Mouse (Mus musculus) hindbrain, embryonic 16.5 days (tissue): Measurements from ENCODE around the gene Ppp2r2c. TPM values are rescaled to one million over a fixed set of nuclear protein-coding genes. Genes with fewer than 3 reads are reported as not detected.

Source experiments
- ATAC-seq: fragments of 200-750 bp; cut with Nextera tagmentation; 2 replicates; pipeline ENCODE4 v1.8.0; 2017; ENCODE audit warnings: moderate TSS enrichment, moderate library complexity
- H3K27ac ChIP-seq: fragments of 300-500 bp; sonication (generic); 2 replicates; pipeline ENCODE4 v1.5.1; 2014; ENCODE audit warnings: low read depth, mild to moderate bottlenecking, control low read depth, low read length, moderate library complexity
- H3K27me3 ChIP-seq: fragments of 300-500 bp; sonication (generic); replicated peaks from 2 replicates; pipeline ENCODE4 v1.6.1; 2014; ENCODE audit warnings: low read length; ENCODE audit not compliant: control insufficient read depth, insufficient read depth
- H3K36me3 ChIP-seq: fragments of 300-500 bp; sonication (generic); 2 replicates; pipeline ENCODE4 v1.6.1; 2014; ENCODE audit warnings: mild to moderate bottlenecking, low read length, moderate library complexity, mixed read lengths; ENCODE audit not compliant: control insufficient read depth, insufficient read depth
- H3K4me1 ChIP-seq: fragments of 300-500 bp; sonication (generic); 2 replicates; pipeline ENCODE4 v1.6.1; 2014; ENCODE audit warnings: low read depth, low read length; ENCODE audit not compliant: control insufficient read depth, insufficient read depth
- H3K4me2 ChIP-seq: fragments of 300-500 bp; sonication (generic); 2 replicates; pipeline ENCODE4 v1.6.1; 2014; ENCODE audit warnings: mild to moderate bottlenecking, low read length, control low read depth, moderate library complexity
- H3K4me3 ChIP-seq: fragments of 300-500 bp; sonication (generic); 2 replicates; pipeline ENCODE4 v1.5.1; 2014; ENCODE audit warnings: mild to moderate bottlenecking, low read length, control low read depth, moderate library complexity
- H3K9ac ChIP-seq: fragments of 300-500 bp; sonication (generic); 2 replicates; pipeline ENCODE4 v1.6.1; 2014; ENCODE audit warnings: low read depth, mild to moderate bottlenecking, control low read depth, low read length, moderate library complexity
- H3K9me3 ChIP-seq: fragments of 300-500 bp; sonication (generic); 2 replicates; pipeline ENCODE4 v1.6.1; 2014; ENCODE audit warnings: mild to moderate bottlenecking, low read length, moderate library complexity; ENCODE audit not compliant: control insufficient read depth
- WGBS: fragments of 180-500 bp; shearing (Covaris S2); extraction: QIAGEN DNeasy Blood & Tissue Kit; methylation state at CpG from one replicate; pipeline ENCODE4 v1.1.7; 2014; 5-methylcytosine and 5-hydroxymethylcytosine counted together
- polyA plus RNA-seq: library from polyadenylated mRNA; unstranded; fragments of >200 nt; fragmentation: Nextera tagmentation; extraction: Ambion mirVana; gene quantifications from 2 replicates; pipeline ENCODE4 v1.2.1, GENCODE M21; 2015

The Ppp2r2c gene
- polyA plus RNA-seq, 1 experiment from 2014 or later, result 52.4 TPM

GRCm38 (mm10) chr5:36839032-36839431, 29.3 kb upstream of the Ppp2r2c start:
- no peak overlapping the region for H3K27ac ChIP-seq
- H3K9ac ChIP-seq, result no peak overlapping the region
- 63% methylated on average over 2 of the region's 2 CpGs for WGBS
- H3K4me2 ChIP-seq, result no peak overlapping the region
- peak; percentile 50; the same call in 1 of the 2 replicates for ATAC-seq
- H3K4me3 ChIP-seq, result no peak overlapping the region
- H3K27me3 ChIP-seq, result no peaks in the 10 kb centered on the region
- no peaks in the 10 kb centered on the region for H3K4me1 ChIP-seq
- H3K36me3 ChIP-seq, result no peaks in the 10 kb centered on the region
- H3K9me3 ChIP-seq, result no peaks in the 10 kb centered on the region

DNA sequence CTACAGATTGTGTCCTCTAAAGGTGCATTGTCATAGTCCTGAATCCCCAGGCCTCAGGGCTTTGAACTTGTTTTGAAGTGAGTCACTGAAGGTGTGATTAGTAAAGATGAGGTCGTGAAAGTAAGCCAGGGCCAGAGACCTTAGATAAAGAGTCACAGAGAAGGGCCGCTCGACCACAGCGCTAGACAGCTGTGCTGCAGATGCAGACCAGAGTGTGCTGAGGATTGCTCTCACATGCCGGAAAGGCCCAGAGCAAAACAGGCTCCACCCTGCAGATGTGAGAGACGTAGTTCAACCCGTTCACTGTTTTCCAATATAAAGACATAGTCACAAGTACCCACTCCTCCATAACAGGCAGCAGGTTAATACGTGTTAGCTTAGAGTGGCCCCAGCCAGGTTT, 28.7 kb upstream of the Ppp2r2c start:
- 84% methylated on average over 8 of the region's 8 CpGs for WGBS
- Histone ChIP-seq H3K27ac (no peak overlapping the region), H3K4me1 (no peaks in the 10 kb centered on the region; the same call in 1 of the 2 replicates), H3K27me3 (no peaks in the 10 kb centered on the region), H3K9ac (no peak overlapping the region), H3K4me3 (no peak overlapping the region), H3K36me3 (no peaks in the 10 kb centered on the region), H3K9me3 (no peaks in the 10 kb centered on the region), H3K4me2 (no peak overlapping the region)
- ATAC-seq, result no peak

- WGBS, result 86% methylated on average over 7 of the region's 7 CpGs
- no peaks in the 10 kb centered on the region for H3K9me3 ChIP-seq
- H3K4me1 ChIP-seq, result no peaks in the 10 kb centered on the region; the same call in 1 of the 2 replicates
- H3K27ac ChIP-seq, result no peak overlapping the region
- ATAC-seq, result no peak
- no peak overlapping the region for H3K4me2 ChIP-seq
- no peaks in the 10 kb centered on the region for H3K36me3 ChIP-seq
- H3K9ac ChIP-seq, result no peak overlapping the region
- no peaks in the 10 kb centered on the region for H3K27me3 ChIP-seq
- H3K4me3 ChIP-seq, result no peak overlapping the region
Observed at GRCm38 (mm10) chr5:36840092-36840491, 28.2 kb upstream of the Ppp2r2c start.

GRCm38 (mm10) chr5:36841701-36842100, 26.6 kb upstream of the Ppp2r2c start:
- Histone ChIP-seq H3K9me3 (no peaks in the 10 kb centered on the region), H3K4me2 (no peak overlapping the region), H3K9ac (no peak overlapping the region), H3K27me3 (no peaks in the 10 kb centered on the region), H3K27ac (no peak overlapping the region), H3K4me1 (no peaks in the 10 kb centered on the region; the same call in 1 of the 2 replicates), H3K36me3 (no peaks in the 10 kb centered on the region), H3K4me3 (no peak overlapping the region)
- 65% methylated on average over 1 of the region's 1 CpGs for WGBS
- no peak for ATAC-seq

DNA sequence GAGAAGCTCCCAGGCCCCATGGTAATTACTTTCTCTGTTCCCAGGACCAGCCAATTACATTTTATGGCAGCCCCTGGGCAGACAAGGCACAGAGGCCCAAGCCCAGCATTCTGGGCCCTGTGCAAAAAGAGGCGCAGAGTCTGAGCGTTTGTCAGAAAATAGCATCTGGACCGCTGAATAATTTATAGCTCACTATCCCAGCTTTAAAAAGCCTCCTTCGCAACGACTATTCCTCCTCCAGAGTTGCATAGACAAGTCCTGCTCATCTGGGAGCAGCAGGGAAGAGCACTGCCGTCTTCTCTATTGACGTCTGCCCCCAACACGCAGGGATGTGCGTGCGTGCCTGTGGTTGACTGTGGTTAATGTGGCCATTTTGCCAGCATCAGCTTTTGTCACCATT, 23.8 kb upstream of the Ppp2r2c start:
- no peak overlapping the region for H3K9ac ChIP-seq
- no peak overlapping the region for H3K4me2 ChIP-seq
- no peak overlapping the region for H3K4me3 ChIP-seq
- H3K36me3 ChIP-seq, result no peaks in the 10 kb centered on the region
- peak; percentile 44 for ATAC-seq
- 57% methylated on average over 10 of the region's 10 CpGs for WGBS
- H3K27me3 ChIP-seq, result no peaks in the 10 kb centered on the region
- no peaks in the 10 kb centered on the region; the same call in 1 of the 2 replicates for H3K4me1 ChIP-seq
- H3K9me3 ChIP-seq, result no peaks in the 10 kb centered on the region
- no peak overlapping the region for H3K27ac ChIP-seq

- Histone ChIP-seq H3K36me3 (no peaks in the 10 kb centered on the region), H3K27ac (no peak overlapping the region), H3K9me3 (no peaks in the 10 kb centered on the region), H3K4me1 (0 out of 2 replicates have a peak, but pooled peaks cover 2% of the 10 kb centered on the region), H3K27me3 (no peaks in the 10 kb centered on the region), H3K9ac (no peak overlapping the region), H3K4me2 (no peak overlapping the region), H3K4me3 (no peak overlapping the region)
- no peak for ATAC-seq
- WGBS, result 43% methylated on average over 4 of the region's 4 CpGs
Observed at GRCm38 (mm10) chr5:36851572-36851971, 16.7 kb upstream of the Ppp2r2c start.

- Histone ChIP-seq H3K36me3 (no peaks in the 10 kb centered on the region), H3K9ac (no peak overlapping the region), H3K9me3 (no peaks in the 10 kb centered on the region), H3K27ac (no peak overlapping the region), H3K27me3 (no peaks in the 10 kb centered on the region), H3K4me1 (0 out of 2 replicates have a peak, but pooled peaks cover 2% of the 10 kb centered on the region), H3K4me2 (no peak overlapping the region), H3K4me3 (no peak overlapping the region)
- WGBS, result 52% methylated on average over 3 of the region's 3 CpGs
- no peak for ATAC-seq
Observed at GRCm38 (mm10) chr5:36855180-36855579, 13.1 kb upstream of the Ppp2r2c start.

DNA sequence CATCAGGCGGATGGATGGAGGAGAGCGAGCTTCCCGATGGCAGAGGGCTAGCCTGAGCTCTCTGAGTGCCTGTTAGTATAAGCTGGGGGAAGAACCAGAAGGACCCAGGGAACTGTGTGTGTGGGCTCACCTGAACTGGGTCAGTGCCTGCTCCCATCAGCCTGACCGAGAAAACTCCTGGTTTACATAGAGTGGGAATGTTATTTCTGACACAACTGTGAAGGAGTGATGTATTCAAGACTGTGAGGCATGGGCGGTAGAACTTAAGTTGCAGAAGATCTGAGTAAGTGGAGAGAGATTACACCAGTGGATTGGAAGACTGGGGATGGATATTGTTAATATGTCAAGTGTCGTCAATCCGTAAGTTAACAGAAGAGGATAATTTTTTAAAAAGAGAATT, 11.8 kb upstream of the Ppp2r2c start:
- no peak overlapping the region for H3K4me2 ChIP-seq
- no peak overlapping the region for H3K4me3 ChIP-seq
- H3K9me3 ChIP-seq, result no peaks in the 10 kb centered on the region
- H3K27ac ChIP-seq, result no peak overlapping the region
- no peak overlapping the region for H3K9ac ChIP-seq
- no peaks in the 10 kb centered on the region for H3K36me3 ChIP-seq
- no peak for ATAC-seq
- H3K4me1 ChIP-seq, result 0 out of 2 replicates have a peak, but pooled peaks cover 2% of the 10 kb centered on the region
- H3K27me3 ChIP-seq, result no peaks in the 10 kb centered on the region
- WGBS, result 93% methylated on average over 7 of the region's 7 CpGs

DNA sequence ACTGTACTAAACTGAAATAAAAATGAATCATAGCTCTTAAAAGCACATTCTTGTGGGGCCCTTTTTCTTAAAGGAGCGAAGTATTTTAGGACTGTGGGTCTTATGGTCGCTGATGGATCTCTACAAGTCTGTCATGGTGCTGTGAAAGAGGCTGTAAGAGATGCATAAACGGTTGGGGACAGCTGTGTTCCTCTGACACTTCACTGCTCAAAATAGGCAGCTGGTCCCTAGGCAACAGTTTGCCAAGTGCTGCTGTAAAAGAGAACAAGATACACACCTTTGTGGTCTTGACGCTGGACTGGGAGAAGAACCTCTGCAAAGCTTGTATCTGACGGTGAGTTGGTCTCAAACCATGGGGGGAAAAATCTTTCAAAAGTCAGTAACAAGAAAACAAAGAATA, 10.8 kb upstream of the Ppp2r2c start:
- H3K27ac ChIP-seq, result no peak overlapping the region
- no peak for ATAC-seq
- H3K4me2 ChIP-seq, result no peak overlapping the region
- H3K4me1 ChIP-seq, result no peaks in the 10 kb centered on the region
- no peak overlapping the region for H3K4me3 ChIP-seq
- H3K9me3 ChIP-seq, result no peaks in the 10 kb centered on the region
- H3K27me3 ChIP-seq, result no peaks in the 10 kb centered on the region
- no peaks in the 10 kb centered on the region for H3K36me3 ChIP-seq
- no peak overlapping the region for H3K9ac ChIP-seq
- 57% methylated on average over 5 of the region's 5 CpGs for WGBS

DNA sequence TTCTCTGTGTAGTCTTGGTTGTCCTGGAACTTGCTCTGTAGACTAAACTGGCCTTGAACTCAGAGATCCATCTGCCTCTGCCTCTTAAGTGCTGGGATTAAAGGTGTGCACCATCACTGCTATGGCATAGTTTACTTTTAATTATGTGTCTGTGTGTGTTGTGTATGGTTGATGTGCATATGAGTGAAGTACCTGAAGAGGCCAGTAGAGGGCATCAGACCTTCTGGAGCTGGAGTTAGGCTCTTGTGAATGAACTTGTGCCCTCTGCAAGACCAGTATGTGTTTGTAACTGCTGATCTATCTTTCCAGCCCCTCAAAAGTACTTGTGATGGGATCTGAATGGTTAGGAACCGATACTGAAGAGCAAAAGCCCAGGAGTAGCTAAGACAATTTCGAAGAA, 7.2 kb upstream of the Ppp2r2c start:
- H3K9me3 ChIP-seq, result no peaks in the 10 kb centered on the region
- H3K36me3 ChIP-seq, result no peaks in the 10 kb centered on the region
- no peak for ATAC-seq
- H3K27me3 ChIP-seq, result peaks cover 2% of the 10 kb centered on the region
- no peak overlapping the region for H3K4me2 ChIP-seq
- 97% methylated on average over 2 of the region's 2 CpGs for WGBS
- no peak overlapping the region for H3K27ac ChIP-seq
- no peaks in the 10 kb centered on the region for H3K4me1 ChIP-seq
- no peak overlapping the region for H3K9ac ChIP-seq
- H3K4me3 ChIP-seq, result no peak overlapping the region
